ENCODE assay signal across 8 mouse cellular contexts in genomic region chr8:121665329-121665728, GRCm38 (mm10). TPM values are rescaled to one million over a fixed set of nuclear protein-coding genes. Genes with fewer than 3 reads are reported as not detected.
A peak's percentile ranks its signal among the peaks of the same experiment; 100 is the strongest.
DNase-seq lines count a peak whose midpoint lies in the region; ATAC-seq lines count a peak whose summit lies in the region.

No protein-coding gene starts in this region.

- H3K4me1 ChIP-seq in hindbrain, embryonic 15.5 days (replicated peaks): peaks cover 24% of the 10 kb centered on the region
- H3K4me1 ChIP-seq in liver, embryonic 11.5 days (replicated peaks; ENCODE audit: control insufficient read depth, insufficient read depth, low read length): peaks cover 6% of the 10 kb centered on the region; the same call in 1 of the 2 replicates

- DNase-seq in 416B (ENCODE audit: low read depth): peak; percentile 63
- DNase-seq in adrenal gland, postnatal 25 days: peak; percentile 38
- DNase-seq in gastrocnemius, postnatal 10 days: peak; percentile 50
- DNase-seq in liver, embryonic 11.5 days (ENCODE audit: low spot score): peak; percentile 62
- peak; percentile 72 for DNase-seq in neural tube, embryonic 10.5 days (ENCODE audit: extremely low spot score, low spot score)

- H3K9me3 ChIP-seq in hindbrain, embryonic 15.5 days: no peaks in the 10 kb centered on the region
- no peaks in the 10 kb centered on the region for H3K9me3 ChIP-seq in liver, embryonic 11.5 days (ENCODE audit: control insufficient read depth, low read length)

- H3K4me3 ChIP-seq in hindbrain, embryonic 15.5 days: no peak overlapping the region
- peak overlapping the region; percentile 22 for H3K4me3 ChIP-seq in liver, embryonic 11.5 days (ENCODE audit: low read depth, low read length)

- no peaks in the 10 kb centered on the region for H3K36me3 ChIP-seq in hindbrain, embryonic 15.5 days
- no peaks in the 10 kb centered on the region for H3K36me3 ChIP-seq in liver, embryonic 11.5 days (ENCODE audit: control insufficient read depth, insufficient read depth, low read length)

- 0 out of 2 replicates have a peak overlapping the region, but pooled peaks have one; percentile 1 for H3K9ac ChIP-seq in hindbrain, embryonic 15.5 days
- peak overlapping the region; percentile 37; the same call in 1 of the 2 replicates for H3K9ac ChIP-seq in liver, embryonic 11.5 days (ENCODE audit: low read depth, low read length)

- H3K27ac ChIP-seq in hindbrain, embryonic 15.5 days (replicated peaks): peak overlapping the region; percentile 63
- H3K27ac ChIP-seq in liver, embryonic 11.5 days (ENCODE audit: low read depth, low read length): peak overlapping the region; percentile 82

- peak overlapping the region; percentile 32 for H3K4me2 ChIP-seq in hindbrain, embryonic 15.5 days
- H3K4me2 ChIP-seq in liver, embryonic 11.5 days: peak overlapping the region; percentile 52

- ATAC-seq in hindbrain, embryonic 15.5 days (ENCODE audit: low FRiP score, low read depth): peak; percentile 59
- ATAC-seq in liver, embryonic 11.5 days (replicated peaks; ENCODE audit: low FRiP score): peak; percentile 51
- no peak for ATAC-seq in megakaryocyte-erythroid progenitor cell, adult 5-6 weeks (replicated peaks; ENCODE audit: low FRiP score, low TSS enrichment, poor library complexity, severe bottlenecking)
- no peak for ATAC-seq in monocyte, adult 5-6 weeks (replicated peaks; ENCODE audit: insufficient number of reproducible peaks, low FRiP score, low TSS enrichment, poor library complexity, severe bottlenecking)

- 4% methylated on average over 15 of the region's 16 CpGs for WGBS in hindbrain, embryonic 15.5 days
- 3% methylated on average over 16 of the region's 16 CpGs for WGBS in liver, embryonic 11.5 days

- no peaks in the 10 kb centered on the region for H3K27me3 ChIP-seq in hindbrain, embryonic 15.5 days
- H3K27me3 ChIP-seq in liver, embryonic 11.5 days (replicated peaks; ENCODE audit: control insufficient read depth, insufficient read depth, low read length): peaks cover 20% of the 10 kb centered on the region

RNA-seq across cellular contexts. Expression of gene Zcchc14, which starts 12.6 kb away (rescaled TPM):
- total RNA-seq in adrenal gland, postnatal 25 days (2021): 52.5 and 57.8 TPM in 2 replicates
- total RNA-seq in gastrocnemius, postnatal 10 days (2021): 10 to 100 TPM; 25.0 to 33.1 TPM
- 21.6 and 23.9 TPM in 2 replicates for polyA plus RNA-seq in hindbrain, embryonic 15.5 days (2015; fragmentation: Nextera tagmentation; extraction: Ambion mirVana)
- 6.2 and 7.3 TPM in 2 replicates for polyA plus RNA-seq in liver, embryonic 11.5 days (2014; fragmentation: Nextera tagmentation; extraction: Ambion mirVana)
- not detected in 2 replicates for total RNA-seq in megakaryocyte-erythroid progenitor cell, adult 5-6 weeks (2014; fragmentation: Nextera tagmentation)
- 0.08 TPM in 1 of 2 replicates, not detected in the other for total RNA-seq in megakaryocyte-erythroid progenitor cell, adult 5-6 weeks (2017)
- 0.19 to 0.21 TPM in 2 of 3 replicates, not detected in the other for total RNA-seq in monocyte, adult 5-6 weeks (2017)

Comparison
In these comparisons a context has a peak if more than half of its experiments do, and no peak if none do; other contexts are left out.
1. ATAC-seq: peak in hindbrain, embryonic 15.5 days (single experiment) and liver, embryonic 11.5 days (single experiment); none in megakaryocyte-erythroid progenitor cell, adult 5-6 weeks (single experiment) and monocyte, adult 5-6 weeks (single experiment).
2. RNA of gene Zcchc14, which starts 12.6 kb away (total RNA-seq): 52.5 to 57.8 TPM in adrenal gland, postnatal 25 days and 25.0 to 33.1 TPM in gastrocnemius, postnatal 10 days; 0.08 TPM in megakaryocyte-erythroid progenitor cell, adult 5-6 weeks and 0.19 to 0.21 TPM in monocyte, adult 5-6 weeks; every median in the first group is over 10 times any median in the second.
3. Peak in every context shown above with its lines, with median percentiles within 50 percentile points of each other: DNase-seq.